Mouse (Mus musculus) fat pad, adult 2 months (tissue): ENCODE data around the gene Skint6.
"Not testable (repeated sequence)": the region's sequence is repeated elsewhere in the genome, so short reads cannot be mapped to it uniquely, and the experiment has no call there.

ENCODE experiments used
- DNase-seq: peaks from one replicate; pipeline ENCODE4 v3.0.0-alpha.2; 2011; ENCODE audit warnings: low read depth, low spot score; ENCODE audit errors: extremely low read depth

The Skint6 gene

GRCm38 (mm10) chr4:113286873-113287272, at the start of gene Skint6:
Gene Skint6, minus strand, starts transcription at chr4:113286973.
- DNase-seq, result no peak

DNA sequence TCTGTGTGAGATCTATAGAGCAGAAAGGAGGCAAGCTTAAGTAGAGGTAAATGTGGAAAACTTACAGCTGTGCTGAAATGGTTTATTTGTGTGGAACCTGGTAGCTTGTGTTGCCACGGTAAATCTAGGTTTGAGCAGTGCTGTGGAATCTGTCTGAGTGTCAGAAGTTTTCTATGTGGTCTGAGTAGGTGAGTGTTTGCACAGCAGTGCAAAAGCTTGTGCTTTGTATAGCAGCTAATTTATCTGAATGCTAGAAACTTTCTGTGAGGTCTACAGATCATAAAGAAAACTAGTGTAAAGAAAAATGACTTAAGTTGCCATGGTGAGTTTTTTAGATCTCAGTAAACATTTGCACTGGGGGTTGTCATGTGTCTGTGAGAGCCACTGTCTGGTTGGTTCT, 34.1 kb upstream of the Skint6 start:
- no peak for DNase-seq

- no peak for DNase-seq
Observed at GRCm38 (mm10) chr4:113301773-113302473, 15.2 kb upstream of the Skint6 start.

DNA sequence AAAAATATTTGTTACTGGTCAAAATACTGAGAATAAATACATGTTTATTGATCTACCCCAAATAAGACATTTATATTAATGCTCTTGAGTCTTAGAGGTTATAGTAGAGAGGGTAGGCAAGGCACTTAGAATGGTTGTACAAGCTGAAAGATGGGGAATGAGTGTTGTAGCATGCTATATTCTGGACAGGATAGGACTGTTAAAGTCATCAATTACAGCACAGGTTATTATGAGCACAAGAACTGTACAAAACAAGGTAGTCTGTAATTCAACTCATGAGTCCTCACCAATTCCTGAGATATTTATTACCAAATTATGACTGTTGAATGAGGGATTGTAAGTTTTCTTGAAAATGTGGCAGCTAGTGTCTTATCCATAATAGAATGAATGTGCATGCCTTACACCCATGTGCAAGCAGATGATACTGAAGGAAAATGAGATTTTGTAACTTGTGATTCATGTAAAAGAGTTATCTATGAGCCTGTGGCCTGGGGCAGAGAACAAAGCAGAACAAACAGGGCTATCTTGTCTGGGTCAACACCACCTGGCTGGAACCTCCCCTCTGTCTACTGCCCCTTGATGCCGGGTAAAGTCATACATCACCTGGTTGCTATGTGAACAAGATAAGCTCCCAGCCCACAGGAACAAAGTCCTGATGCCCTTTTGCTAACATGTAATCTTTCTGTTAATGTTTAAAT, 23.3 kb downstream of the Skint6 start:
- no peak for DNase-seq

DNA sequence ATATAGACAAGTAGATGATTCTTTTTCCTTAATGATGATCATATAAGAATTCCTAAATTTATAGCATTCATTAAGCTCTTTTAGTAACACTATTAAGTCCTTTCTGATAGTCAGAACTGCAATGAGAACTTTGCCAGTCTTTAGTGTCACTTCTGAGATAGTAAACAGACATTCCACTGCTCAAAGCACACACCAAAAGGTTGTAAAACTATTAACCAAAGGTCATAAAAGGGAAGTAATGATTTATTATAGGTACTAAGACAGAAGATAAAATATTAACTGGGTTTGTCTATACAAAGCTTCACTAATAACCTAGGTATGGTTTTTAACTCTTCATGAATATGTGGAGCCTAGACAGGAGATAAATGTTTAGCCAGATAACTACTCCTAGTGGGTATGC, 41.0 kb downstream of the Skint6 start:
- DNase-seq, result no peak

DNA sequence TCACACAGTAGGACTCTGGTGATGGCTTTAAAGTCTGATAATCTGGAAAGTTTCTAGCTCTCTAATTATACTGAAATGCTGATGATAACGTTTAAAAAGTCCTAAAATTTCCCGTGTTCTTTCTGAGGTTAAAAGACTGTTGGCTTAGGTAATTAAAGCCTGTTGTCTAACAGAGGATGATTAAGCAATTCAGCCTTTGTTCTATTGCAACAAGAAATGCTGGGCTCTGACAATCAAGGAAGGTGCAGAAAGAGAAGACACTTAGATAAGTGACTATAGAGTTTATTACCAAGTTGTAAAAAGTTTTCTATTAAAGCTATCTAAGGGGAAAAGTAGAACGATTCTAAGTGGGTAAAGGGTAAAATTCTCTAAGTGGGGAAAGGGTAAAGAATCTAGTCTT, 219.2 kb downstream of the Skint6 start:
- DNase-seq, result no peak

- not testable (repeated sequence) for DNase-seq
Observed at GRCm38 (mm10) chr4:112979160-112979559, 307.6 kb downstream of the Skint6 start.

GRCm38 (mm10) chr4:112790646-112791045, 496.1 kb downstream of the Skint6 start:
- DNase-seq, result no peak

- no peak for DNase-seq
Observed at GRCm38 (mm10) chr4:112774766-112775165, 512.0 kb downstream of the Skint6 start, which contains the start of gene Skint10. Gene Skint10, minus strand, starts transcription at chr4:112774866.
